Mouse (Mus musculus): Measurements from ENCODE around the gene 3110082I17Rik.

GRCm38 (mm10) chr5:139438440-139438839, 21.9 kb downstream of the 3110082I17Rik start:
- TF ChIP-seq CTCF (conservative IDR thresholded peaks at IDR 0.05; ENCODE audit: low read length) (no peak), NANOG (IDR thresholded peaks at IDR 0.05; ENCODE audit: borderline replicate concordance, low read length) (no peak), POU5F1 (IDR thresholded peaks at IDR 0.05; ENCODE audit: borderline replicate concordance, low read length) (no peak)
